Mouse (Mus musculus) thymus, adult 2 months (tissue): ENCODE measurements around the gene Srrd. TPM values are rescaled to one million over a fixed set of nuclear protein-coding genes. Genes with fewer than 3 reads are reported as not detected.

Experiments
- DNase-seq: peaks from one replicate; pipeline ENCODE4 v3.0.0; 2021
- H3K27ac ChIP-seq: fragments of 200-500 bp; 2 replicates; pipeline ENCODE4 v1.5.1; 2012; ENCODE audit warnings: low read length, control low read depth; ENCODE audit not compliant: control insufficient read depth, insufficient read depth
- H3K27me3 ChIP-seq: fragments of 200-500 bp; 2 replicates; pipeline ENCODE4 v1.6.1; 2012; ENCODE audit warnings: mild to moderate bottlenecking, low read length, moderate library complexity, mixed read lengths; ENCODE audit not compliant: control insufficient read depth, insufficient read depth
- H3K36me3 ChIP-seq: fragments of 200-500 bp; 2 replicates; pipeline ENCODE4 v1.6.1; 2012; ENCODE audit warnings: mild to moderate bottlenecking, low read length, moderate library complexity; ENCODE audit not compliant: control insufficient read depth, insufficient read depth
- H3K4me1 ChIP-seq: fragments of 200-500 bp; replicated peaks from 2 replicates; pipeline ENCODE4 v1.6.1; 2012; ENCODE audit warnings: low read length; ENCODE audit not compliant: control insufficient read depth, insufficient read depth
- H3K4me3 ChIP-seq: fragments of 200-500 bp; 2 replicates; pipeline ENCODE4 v1.5.1; 2012; ENCODE audit warnings: mild to moderate bottlenecking, low read length, control low read depth, moderate library complexity; ENCODE audit not compliant: control insufficient read depth, insufficient read depth
- CTCF ChIP-seq: fragments of 200-500 bp; IDR thresholded peaks from 2 replicates; pipeline ENCODE4 v1.5.1; 2012; ENCODE audit warnings: mild to moderate bottlenecking, control low read depth, low read length, moderate library complexity, borderline replicate concordance; ENCODE audit not compliant: control insufficient read depth, poor library complexity, insufficient read depth; ENCODE audit errors: extremely low read depth
- POLR2A ChIP-seq: fragments of 200-500 bp; IDR thresholded peaks from 2 replicates; pipeline ENCODE4 v1.6.1; 2012; ENCODE audit warnings: mild to moderate bottlenecking, low read length, control low read depth, moderate library complexity; ENCODE audit not compliant: control insufficient read depth, poor library complexity, insufficient read depth; ENCODE audit errors: extremely low read depth
- WGBS: fragments of 180-500 bp; shearing (Covaris S2); methylation state at CpG from one replicate; pipeline ENCODE4 v1.1.7; 2018; 5-methylcytosine and 5-hydroxymethylcytosine counted together
- polyA plus RNA-seq: library from polyadenylated mRNA; depleted of rRNA; stranded (reverse); fragments of >200 nt; gene quantifications from 2 replicates; pipeline ENCODE4 v1.2.3, GENCODE M21; 2012; rRNA removed

The Srrd gene
- polyA plus RNA-seq, 1 experiment = 64.4 TPM

- Histone ChIP-seq H3K4me3 (no peak overlapping the region), H3K27me3 (no peaks in the 10 kb centered on the region), H3K36me3 (no peaks in the 10 kb centered on the region), H3K4me1 (peaks cover 65% of the 10 kb centered on the region), H3K27ac (no peak overlapping the region)
- no peak for TF ChIP-seq POLR2A
- TF ChIP-seq CTCF = no peak
- 91% methylated on average over 9 of the region's 9 CpGs for WGBS
- DNase-seq = no peak
These were observed 54.4 kb downstream of the Srrd start for GRCm38 (mm10) chr5:112288193-112289141.

DNA sequence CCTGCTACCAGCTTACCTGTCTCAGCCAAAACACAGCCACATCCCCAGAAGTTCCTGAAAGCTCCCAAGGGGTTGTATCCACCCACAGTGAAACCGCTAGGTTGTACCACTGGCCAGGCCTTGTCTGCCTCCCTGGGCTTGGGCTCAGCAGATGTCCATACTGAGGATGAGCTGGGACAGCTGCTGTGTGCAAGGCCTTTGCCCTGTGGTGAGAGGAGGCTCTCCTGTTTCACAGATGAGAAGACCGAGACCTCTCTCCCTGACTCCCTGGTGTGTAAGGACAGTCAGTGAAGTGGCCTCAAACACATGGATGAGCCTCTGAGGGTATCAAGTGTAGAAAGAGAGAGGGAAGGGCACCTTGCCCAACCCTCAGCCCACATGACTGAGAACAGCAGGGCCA lies 55.2 kb downstream of the Srrd start:
- no peak overlapping the region for H3K4me3 ChIP-seq
- WGBS = 80% methylated on average over 2 of the region's 2 CpGs
- TF ChIP-seq POLR2A = no peak
- no peak for TF ChIP-seq CTCF
- no peaks in the 10 kb centered on the region for H3K36me3 ChIP-seq
- H3K4me1 ChIP-seq = peaks cover 73% of the 10 kb centered on the region
- peak overlapping the region; percentile 58; the same call in 1 of the 2 replicates for H3K27ac ChIP-seq
- no peak for DNase-seq
- no peaks in the 10 kb centered on the region for H3K27me3 ChIP-seq

Other genes starting within 250 kb of the Srrd start
- gene Cryba4, start 90.5 kb downstream of the Srrd start, polyA plus RNA-seq = 0.41 and 3.1 TPM in 2 replicates
- gene Crybb1, start 87.2 kb downstream of the Srrd start, polyA plus RNA-seq = 0.15 and 0.40 TPM in 2 replicates
- 62.7 and 63.5 TPM in 2 replicates for gene Tpst2, start 66.3 kb downstream of the Srrd start, polyA plus RNA-seq
- 58.9 and 63.2 TPM in 2 replicates for gene Tfip11, start 16.7 kb downstream of the Srrd start, polyA plus RNA-seq
- 41.8 and 52.8 TPM in 2 replicates for gene Hps4, start within 50 bp of the Srrd start, polyA plus RNA-seq
- gene Gm6583, start 13.0 kb upstream of the Srrd start, polyA plus RNA-seq = not detected in 2 replicates
- 0.05 and 0.67 TPM in 2 replicates for gene Asphd2, start 51.8 kb upstream of the Srrd start, polyA plus RNA-seq
- 0.07 TPM in 1 of 2 replicates, not detected in the other for gene Gm6588, start 106.4 kb upstream of the Srrd start, polyA plus RNA-seq
- 1.5 and 1.8 TPM in 2 replicates for gene Sez6l, start 234.1 kb upstream of the Srrd start, polyA plus RNA-seq